Mouse (Mus musculus) liver, embryonic 14.5 days (tissue): Measurements from ENCODE around the gene Xylt1.

Source experiments
- CTCF ChIP-seq: IDR thresholded peaks from 2 replicates; pipeline ENCODE4 v1.5.1; 2016; ENCODE audit warnings: antibody characterized with exemption, low read depth, control low read depth
- EP300 ChIP-seq: IDR thresholded peaks from 2 replicates; pipeline ENCODE4 v1.6.1; 2016; ENCODE audit warnings: antibody characterized with exemption, low read depth

- no peak for TF ChIP-seq CTCF
- no peak for TF ChIP-seq EP300
Observed at GRCm38 (mm10) chr7:117357425-117358194, 23.2 kb upstream of the Xylt1 start.
